Mouse (Mus musculus) liver, embryonic 11.5 days (tissue): Measurements from ENCODE around the gene E330009J07Rik. TPM values are rescaled to one million over a fixed set of nuclear protein-coding genes. Genes with fewer than 3 reads are reported as not detected.

Experiments used
- polyA plus RNA-seq: library from polyadenylated mRNA; unstranded; fragments of >200 nt; fragmentation: Nextera tagmentation; extraction: Ambion mirVana; gene quantifications from 2 replicates; pipeline ENCODE4 v1.2.1, GENCODE M21; 2014

The E330009J07Rik gene
- polyA plus RNA-seq, 1 experiment from 2014 or later, result 5.5 TPM

Other genes starting within 250 kb of the E330009J07Rik start
- 35.8 and 40.1 TPM in 2 replicates for gene Agk, start 111.0 kb downstream of the E330009J07Rik start, polyA plus RNA-seq
- not detected in 2 replicates for gene Wee2, start 3.0 kb upstream of the E330009J07Rik start, polyA plus RNA-seq
- gene Ssbp1, start 35.2 kb upstream of the E330009J07Rik start, polyA plus RNA-seq, result 161 and 179 TPM in 2 replicates
- gene Tas2r137, start 55.1 kb upstream of the E330009J07Rik start, polyA plus RNA-seq, result not detected in 2 replicates
- not detected in 2 replicates for gene Tas2r108, start 57.4 kb upstream of the E330009J07Rik start, polyA plus RNA-seq
- gene Prss37, start 83.4 kb upstream of the E330009J07Rik start, polyA plus RNA-seq, result not detected in 2 replicates
- gene Olfr461, start 118.9 kb upstream of the E330009J07Rik start, polyA plus RNA-seq, result 0.08 and 0.11 TPM in 2 replicates
- gene Olfr460, start 133.4 kb upstream of the E330009J07Rik start, polyA plus RNA-seq, result not detected in 2 replicates
- 2.5 and 3.4 TPM in 2 replicates for gene Clec5a, start 149.7 kb upstream of the E330009J07Rik start, polyA plus RNA-seq
- not detected in 2 replicates for gene Tas2r138, start 177.2 kb upstream of the E330009J07Rik start, polyA plus RNA-seq
- 0.12 and 0.65 TPM in 2 replicates for gene Mgam, start 192.7 kb upstream of the E330009J07Rik start, polyA plus RNA-seq